Mouse (Mus musculus) bone marrow macrophage, adult 2 months (primary cell): ENCODE measurements around the gene Tldc2.

ENCODE experiments used
- CTCF ChIP-seq: IDR thresholded peaks from 2 replicates; pipeline ENCODE4 v1.5.1; 2012; ENCODE audit warnings: low read depth, mild to moderate bottlenecking, low read length, moderate library complexity
- POLR2A ChIP-seq: IDR thresholded peaks from 2 replicates; pipeline ENCODE4 v1.6.1; 2012; ENCODE audit warnings: mild to moderate bottlenecking, low read depth, low read length, borderline replicate concordance

DNA sequence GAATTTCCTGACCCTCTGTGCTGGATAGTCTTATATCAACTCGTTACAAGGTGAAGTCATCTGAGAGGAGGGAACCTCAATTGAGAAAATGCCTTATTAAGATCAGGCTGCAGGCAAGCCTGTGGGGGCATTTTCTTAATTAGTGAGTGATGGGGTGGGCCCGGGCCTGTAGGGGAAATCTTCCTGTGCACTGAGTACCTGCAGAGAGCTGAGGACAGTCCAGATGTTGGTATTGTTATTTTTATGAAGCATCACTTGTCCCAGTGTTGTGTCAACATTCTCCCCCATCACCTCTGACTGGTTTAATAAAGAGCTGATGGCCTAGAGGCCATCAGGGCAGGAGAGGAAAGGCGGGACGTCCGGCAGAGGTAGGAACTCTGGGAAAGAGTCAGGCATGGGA is 57.3 kb downstream of the Tldc2 start:
- TF ChIP-seq POLR2A (no peak), CTCF (no peak)
